Mouse (Mus musculus) heart, embryonic 14.5 days (tissue): ENCODE data around the gene Kbtbd4. TPM values are rescaled to one million over a fixed set of nuclear protein-coding genes. Genes with fewer than 3 reads are reported as not detected.
A peak's percentile ranks its signal among the peaks of the same experiment; 100 is the strongest.

ENCODE experiments used
- ATAC-seq: fragments of 200-750 bp; cut with Nextera tagmentation; 2 replicates; pipeline ENCODE4 v1.8.0; 2017; ENCODE audit warnings: low read depth, moderate TSS enrichment; ENCODE audit not compliant: insufficient number of reproducible peaks, insufficient read depth, low FRiP score
- H3K27ac ChIP-seq, 2 experiments: fragments of 200-500 bp in 1 of 2; fragments of 300-500 bp in 1 of 2; sonication (generic) in 1 of 2; replicated peaks in 1 of 2; 2 replicates each; pipeline ENCODE4 v1.5.1; 2012 to 2014; ENCODE audit warnings: low read depth in 2 of 2, low read length in 2 of 2, control low read depth in 1 of 2, mild to moderate bottlenecking in 1 of 2, mixed read lengths in 1 of 2; ENCODE audit not compliant: control insufficient read depth in 1 of 2, insufficient read depth in 1 of 2
- H3K27me3 ChIP-seq: fragments of 300-500 bp; sonication (generic); 2 replicates; pipeline ENCODE4 v1.6.1; 2014; ENCODE audit warnings: mild to moderate bottlenecking, low read length, control low read depth; ENCODE audit not compliant: control insufficient read depth, insufficient read depth
- H3K36me3 ChIP-seq: fragments of 300-500 bp; sonication (generic); 2 replicates; pipeline ENCODE4 v1.6.1; 2014; ENCODE audit warnings: mild to moderate bottlenecking, control low read depth, low read length, mixed read lengths; ENCODE audit not compliant: control insufficient read depth, insufficient read depth
- H3K4me1 ChIP-seq, 2 experiments: fragments of 200-500 bp in 1 of 2; fragments of 300-500 bp in 1 of 2; sonication (generic) in 1 of 2; 2 replicates each; pipeline ENCODE4 v1.6.1; 2012 to 2014; ENCODE audit warnings: low read length in 2 of 2, control low read depth in 1 of 2, mixed read lengths in 1 of 2; ENCODE audit not compliant: control insufficient read depth in 2 of 2, insufficient read depth in 2 of 2
- H3K4me2 ChIP-seq: fragments of 300-500 bp; sonication (generic); 2 replicates; pipeline ENCODE4 v1.6.1; 2014; ENCODE audit warnings: mild to moderate bottlenecking, low read length
- H3K4me3 ChIP-seq, 2 experiments: fragments of 200-500 bp in 1 of 2; fragments of 300-500 bp in 1 of 2; sonication (generic) in 1 of 2; 2 replicates each; pipeline ENCODE4 v1.5.1; 2012 to 2014; ENCODE audit warnings: low read length in 2 of 2, mild to moderate bottlenecking in 2 of 2, control low read depth in 1 of 2, low read depth in 1 of 2, moderate library complexity in 1 of 2; ENCODE audit not compliant: control insufficient read depth in 1 of 2, insufficient read depth in 1 of 2
- H3K9ac ChIP-seq: fragments of 300-500 bp; sonication (generic); 2 replicates; pipeline ENCODE4 v1.6.1; 2014; ENCODE audit warnings: mild to moderate bottlenecking, low read length
- H3K9me3 ChIP-seq: fragments of 300-500 bp; sonication (generic); 2 replicates; pipeline ENCODE4 v1.6.1; 2016; ENCODE audit warnings: low read length, control low read depth; ENCODE audit not compliant: control insufficient read depth
- whole genome bisulfite sequencing: fragments of 180-500 bp; shearing (Covaris S2); extraction: QIAGEN DNeasy Blood & Tissue Kit; methylation state at CpG from one replicate; pipeline ENCODE4 v1.1.7; 2014; 5-methylcytosine and 5-hydroxymethylcytosine counted together
- polyA plus RNA-seq: library from polyadenylated mRNA; unstranded; fragments of >200 nt; fragmentation: Nextera tagmentation; extraction: Ambion mirVana; gene quantifications from 2 replicates; pipeline ENCODE4 v1.2.1, GENCODE M21; 2014

Kbtbd4 gene
- polyA plus RNA-seq, 1 experiment from 2014 or later, result 20.6 TPM

- under 1% methylated on average over 81 of the region's 113 CpGs for WGBS
- H3K27me3 ChIP-seq, result no peaks in the 10 kb centered on the region
- H3K4me1 ChIP-seq, result peaks cover 2 to 16% of the 10 kb centered on the region in 2 experiments; a peak in 3 of 4 replicates
- H3K4me3 ChIP-seq, result peak within 1 kb of the TSS; percentile 68 to 91
- H3K36me3 ChIP-seq, result no peaks in the 10 kb centered on the region
- peak within 1 kb of the TSS; percentile 82 to 93 for H3K27ac ChIP-seq
- H3K9ac ChIP-seq, result peak within 1 kb of the TSS; percentile 97
- H3K9me3 ChIP-seq, result no peaks in the 10 kb centered on the region
- peak; percentile 93 for ATAC-seq
- H3K4me2 ChIP-seq, result peak within 1 kb of the TSS; percentile 69
Observed at GRCm38 (mm10) chr2:90940233-90941229, 36.0 kb downstream of the Kbtbd4 start, which contains the start of gene Celf1. TSS of gene Celf1 (plus strand) at chr2:90940382.

- Histone ChIP-seq H3K27ac (no peak overlapping the region), H3K9me3 (no peaks in the 10 kb centered on the region), H3K9ac (peak overlapping the region; percentile 97), H3K27me3 (no peaks in the 10 kb centered on the region), H3K4me3 (peak overlapping the region in 1 of 2 experiments; percentile 91; a peak in 2 of 4 replicates), H3K36me3 (no peaks in the 10 kb centered on the region), H3K4me2 (peak overlapping the region; percentile 69), H3K4me1 (peaks cover 2 to 23% of the 10 kb centered on the region in 2 experiments; a peak in 3 of 4 replicates)
- 65% methylated on average over 2 of the region's 2 CpGs for WGBS
- ATAC-seq, result no peak
Observed at GRCm38 (mm10) chr2:90941744-90942143, 37.2 kb downstream of the Kbtbd4 start.

GRCm38 (mm10) chr2:90950149-90950548 is 45.6 kb downstream of the Kbtbd4 start:
- WGBS, result 85% methylated on average over 5 of the region's 5 CpGs

GRCm38 (mm10) chr2:90950582-90951194 is 46.1 kb downstream of the Kbtbd4 start:
- ATAC-seq, result no peak

More at GRCm38 (mm10) chr2:90950149-90950548, 45.6 kb downstream of the Kbtbd4 start:
- Histone ChIP-seq H3K9me3 (no peaks in the 10 kb centered on the region), H3K27ac (no peak overlapping the region), H3K4me2 (no peak overlapping the region), H3K4me1 (peaks cover 4 to 22% of the 10 kb centered on the region in 2 experiments), H3K9ac (no peak overlapping the region), H3K27me3 (no peaks in the 10 kb centered on the region), H3K4me3 (no peak overlapping the region), H3K36me3 (peaks cover 6% of the 10 kb centered on the region; the same call in 1 of the 2 replicates)
- no peak for ATAC-seq

GRCm38 (mm10) chr2:90953461-90953860 is 48.9 kb downstream of the Kbtbd4 start:
- Histone ChIP-seq H3K36me3 (peaks cover 6% of the 10 kb centered on the region; the same call in 1 of the 2 replicates), H3K4me3 (no peak overlapping the region), H3K9me3 (no peaks in the 10 kb centered on the region), H3K4me1 (peaks cover 4 to 29% of the 10 kb centered on the region in 2 experiments), H3K4me2 (no peak overlapping the region), H3K9ac (no peak overlapping the region), H3K27me3 (no peaks in the 10 kb centered on the region), H3K27ac (no peak overlapping the region)
- WGBS, result 50% methylated on average over 3 of the region's 3 CpGs
- no peak for ATAC-seq

More at GRCm38 (mm10) chr2:90950582-90951194, 46.1 kb downstream of the Kbtbd4 start:
- no peak overlapping the region for H3K27ac ChIP-seq
- peaks cover 6% of the 10 kb centered on the region; the same call in 1 of the 2 replicates for H3K36me3 ChIP-seq
- H3K4me3 ChIP-seq, result no peak overlapping the region
- 0 out of 2 replicates have a peak overlapping the region, but pooled peaks have one; percentile 11 for H3K9ac ChIP-seq
- no peaks in the 10 kb centered on the region for H3K9me3 ChIP-seq
- H3K4me2 ChIP-seq, result no peak overlapping the region
- H3K4me1 ChIP-seq, result peaks cover 4 to 27% of the 10 kb centered on the region in 2 experiments
- no peaks in the 10 kb centered on the region for H3K27me3 ChIP-seq

- peaks cover 0 to 22% of the 10 kb centered on the region in 2 experiments; a peak in 2 of 4 replicates for H3K4me1 ChIP-seq
- H3K9me3 ChIP-seq, result no peaks in the 10 kb centered on the region
- 0 out of 4 replicates have a peak overlapping the region, but pooled peaks of 1 of the 2 experiments have one; percentile 38 for H3K27ac ChIP-seq
- H3K27me3 ChIP-seq, result no peaks in the 10 kb centered on the region
- H3K4me3 ChIP-seq, result no peak overlapping the region
- H3K36me3 ChIP-seq, result no peaks in the 10 kb centered on the region
- H3K9ac ChIP-seq, result no peak overlapping the region
- H3K4me2 ChIP-seq, result no peak overlapping the region
- 30% methylated on average over 1 of the region's 1 CpGs for WGBS
- ATAC-seq, result no peak
Observed at GRCm38 (mm10) chr2:90956053-90956452, 51.5 kb downstream of the Kbtbd4 start.

- no peak overlapping the region for H3K9ac ChIP-seq
- no peaks in the 10 kb centered on the region for H3K36me3 ChIP-seq
- peaks cover 0 to 13% of the 10 kb centered on the region in 2 experiments; a peak in 2 of 4 replicates for H3K4me1 ChIP-seq
- H3K4me2 ChIP-seq, result no peak overlapping the region
- H3K27me3 ChIP-seq, result no peaks in the 10 kb centered on the region
- ATAC-seq, result no peak
- no peak overlapping the region for H3K4me3 ChIP-seq
- H3K27ac ChIP-seq, result no peak overlapping the region
- no peaks in the 10 kb centered on the region for H3K9me3 ChIP-seq
- WGBS, result 90% methylated on average over 3 of the region's 3 CpGs
Observed at GRCm38 (mm10) chr2:90958856-90959255, 54.3 kb downstream of the Kbtbd4 start.
